Mouse (Mus musculus) lung, embryonic 15.5 days (tissue): ENCODE measurements around the gene Defb19. TPM values are rescaled to one million over a fixed set of nuclear protein-coding genes. Genes with fewer than 3 reads are reported as not detected.

Experiments used
- ATAC-seq: fragments of 200-750 bp; cut with Nextera tagmentation; 2 replicates; pipeline ENCODE4 v1.8.0; 2017; ENCODE audit warnings: moderate number of reproducible peaks, borderline replicate concordance; ENCODE audit not compliant: low FRiP score, low TSS enrichment; ENCODE audit errors: extremely low read depth
- H3K27ac ChIP-seq: fragments of 300-500 bp; sonication (generic); 2 replicates; pipeline ENCODE4 v1.5.1; 2015; ENCODE audit warnings: moderate library complexity, mild to moderate bottlenecking, inconsistent platforms
- H3K27me3 ChIP-seq: fragments of 300-500 bp; sonication (generic); 2 replicates; pipeline ENCODE4 v1.6.1; 2015; ENCODE audit warnings: inconsistent platforms
- H3K36me3 ChIP-seq: fragments of 300-500 bp; sonication (generic); 2 replicates; pipeline ENCODE4 v1.6.1; 2015; ENCODE audit warnings: inconsistent platforms
- H3K4me1 ChIP-seq: fragments of 300-500 bp; sonication (generic); 2 replicates; pipeline ENCODE4 v1.6.1; 2015; ENCODE audit warnings: inconsistent platforms
- H3K4me2 ChIP-seq: fragments of 300-500 bp; sonication (generic); 2 replicates; pipeline ENCODE4 v1.6.1; 2015; ENCODE audit warnings: inconsistent platforms, mild to moderate bottlenecking, moderate library complexity
- H3K4me3 ChIP-seq: fragments of 300-500 bp; sonication (generic); 2 replicates; pipeline ENCODE4 v1.5.1; 2015; ENCODE audit warnings: mild to moderate bottlenecking, inconsistent platforms
- H3K9ac ChIP-seq: fragments of 300-500 bp; sonication (generic); 2 replicates; pipeline ENCODE4 v1.6.1; 2015; ENCODE audit warnings: inconsistent platforms
- H3K9me3 ChIP-seq: fragments of 300-500 bp; sonication (generic); 2 replicates; pipeline ENCODE4 v1.6.1; 2016; ENCODE audit warnings: inconsistent platforms
- WGBS: fragments of 180-500 bp; shearing (Covaris S2); methylation state at CpG from one replicate; pipeline ENCODE4 v1.1.7; 2015; 5-methylcytosine and 5-hydroxymethylcytosine counted together
- polyA plus RNA-seq: library from polyadenylated mRNA; unstranded; fragments of >200 nt; fragmentation: Nextera tagmentation; extraction: Ambion mirVana; gene quantifications from 2 replicates; pipeline ENCODE4 v1.2.1, GENCODE M21; 2015

Defb19 gene
- not detected in 2 replicates for polyA plus RNA-seq

- whole genome bisulfite sequencing: 52% methylated on average over 7 of the region's 7 CpGs
- no peaks in the 10 kb centered on the region for H3K27me3 ChIP-seq
- no peak within 1 kb of the TSS for H3K4me3 ChIP-seq
- no peaks in the 10 kb centered on the region for H3K36me3 ChIP-seq
- no peak within 1 kb of the TSS for H3K27ac ChIP-seq
- ATAC-seq: no peak
- H3K4me2 ChIP-seq: no peak within 1 kb of the TSS
- H3K9ac ChIP-seq: no peak within 1 kb of the TSS
- no peaks in the 10 kb centered on the region for H3K4me1 ChIP-seq
- no peaks in the 10 kb centered on the region for H3K9me3 ChIP-seq
Observed at GRCm38 (mm10) chr2:152580107-152580506, at the start of gene Defb19. TSS of gene Defb19 (minus strand) at chr2:152580312.

DNA sequence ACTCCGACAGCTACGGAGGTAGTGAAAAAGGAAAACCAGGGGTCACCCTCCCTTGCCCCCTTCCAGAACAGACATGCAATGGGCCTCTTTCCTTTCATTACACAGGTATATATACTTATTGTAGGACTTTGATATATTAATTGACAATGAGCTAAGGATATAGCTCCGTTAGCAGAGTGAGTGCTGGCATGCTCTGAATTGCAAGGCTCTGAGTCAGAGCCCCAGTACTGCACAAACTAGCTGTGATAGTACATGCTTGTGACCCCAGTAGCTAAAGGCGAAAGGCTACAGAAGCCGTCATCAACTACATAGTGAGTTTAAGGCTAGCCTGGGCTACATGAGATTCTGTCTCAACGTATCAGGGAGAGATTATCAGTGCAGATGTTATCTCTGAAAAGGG is 49.8 kb upstream of the Defb19 start:
- Histone ChIP-seq H3K36me3 (no peaks in the 10 kb centered on the region), H3K9ac (no peak overlapping the region), H3K9me3 (no peaks in the 10 kb centered on the region), H3K4me2 (no peak overlapping the region), H3K4me1 (peaks cover 25% of the 10 kb centered on the region), H3K27ac (no peak overlapping the region), H3K27me3 (peaks cover 44% of the 10 kb centered on the region), H3K4me3 (no peak overlapping the region)
- ATAC-seq: no peak
- 76% methylated on average over 6 of the region's 6 CpGs for WGBS

DNA sequence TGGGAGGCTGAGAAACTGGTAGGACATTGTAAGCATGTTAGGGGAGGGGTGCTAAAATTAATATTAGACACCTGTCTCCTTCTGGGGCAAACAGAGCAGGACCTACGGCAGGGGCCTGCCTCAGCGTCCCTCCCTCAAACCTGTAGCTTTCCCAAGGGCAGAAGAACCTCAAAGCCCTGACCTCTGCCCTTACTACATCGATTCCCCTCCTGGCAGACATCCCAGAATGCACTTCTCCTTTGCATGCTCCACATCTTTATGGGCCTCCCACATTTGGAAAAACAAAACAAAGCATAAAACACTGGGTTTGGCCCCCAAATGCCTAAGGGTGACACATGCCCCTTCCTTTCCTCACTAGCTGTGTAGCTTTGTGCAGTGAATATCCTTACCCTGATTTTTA is 49.1 kb upstream of the Defb19 start:
- no peak for ATAC-seq
- H3K4me2 ChIP-seq: no peak overlapping the region
- no peaks in the 10 kb centered on the region for H3K36me3 ChIP-seq
- no peaks in the 10 kb centered on the region for H3K9me3 ChIP-seq
- H3K27ac ChIP-seq: no peak overlapping the region
- H3K4me3 ChIP-seq: no peak overlapping the region
- H3K4me1 ChIP-seq: peaks cover 25% of the 10 kb centered on the region
- H3K27me3 ChIP-seq: peaks cover 51% of the 10 kb centered on the region
- 47% methylated on average over 3 of the region's 3 CpGs for WGBS
- no peak overlapping the region for H3K9ac ChIP-seq

DNA sequence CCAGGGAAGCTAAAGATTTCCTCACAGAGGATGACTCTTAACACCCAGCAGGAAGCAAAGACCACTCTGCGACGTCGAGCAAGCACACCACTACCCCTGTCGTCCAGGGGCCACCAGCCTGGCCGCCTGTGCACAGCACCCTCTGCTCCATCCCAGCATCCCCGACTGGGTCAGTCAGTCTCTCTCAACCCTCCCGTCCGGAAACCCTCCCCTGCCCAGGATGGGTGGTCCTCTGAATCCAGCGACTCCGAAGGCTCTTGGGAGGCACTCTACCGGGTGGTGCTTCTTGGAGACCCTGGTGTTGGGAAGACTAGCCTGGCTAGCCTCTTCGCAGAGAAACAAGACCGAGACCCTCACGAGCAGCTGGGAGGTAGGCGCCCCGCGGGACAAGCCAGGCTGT is 48.0 kb upstream of the Defb19 start:
- no peak overlapping the region for H3K9ac ChIP-seq
- 44% methylated on average over 17 of the region's 17 CpGs for whole genome bisulfite sequencing
- no peak overlapping the region for H3K27ac ChIP-seq
- H3K4me3 ChIP-seq: peak overlapping the region; percentile 51
- no peaks in the 10 kb centered on the region for H3K36me3 ChIP-seq
- H3K4me1 ChIP-seq: peaks cover 17% of the 10 kb centered on the region
- H3K4me2 ChIP-seq: peak overlapping the region; percentile 85; the same call in 1 of the 2 replicates
- peaks cover 51% of the 10 kb centered on the region for H3K27me3 ChIP-seq
- ATAC-seq: no peak
- H3K9me3 ChIP-seq: no peaks in the 10 kb centered on the region

DNA sequence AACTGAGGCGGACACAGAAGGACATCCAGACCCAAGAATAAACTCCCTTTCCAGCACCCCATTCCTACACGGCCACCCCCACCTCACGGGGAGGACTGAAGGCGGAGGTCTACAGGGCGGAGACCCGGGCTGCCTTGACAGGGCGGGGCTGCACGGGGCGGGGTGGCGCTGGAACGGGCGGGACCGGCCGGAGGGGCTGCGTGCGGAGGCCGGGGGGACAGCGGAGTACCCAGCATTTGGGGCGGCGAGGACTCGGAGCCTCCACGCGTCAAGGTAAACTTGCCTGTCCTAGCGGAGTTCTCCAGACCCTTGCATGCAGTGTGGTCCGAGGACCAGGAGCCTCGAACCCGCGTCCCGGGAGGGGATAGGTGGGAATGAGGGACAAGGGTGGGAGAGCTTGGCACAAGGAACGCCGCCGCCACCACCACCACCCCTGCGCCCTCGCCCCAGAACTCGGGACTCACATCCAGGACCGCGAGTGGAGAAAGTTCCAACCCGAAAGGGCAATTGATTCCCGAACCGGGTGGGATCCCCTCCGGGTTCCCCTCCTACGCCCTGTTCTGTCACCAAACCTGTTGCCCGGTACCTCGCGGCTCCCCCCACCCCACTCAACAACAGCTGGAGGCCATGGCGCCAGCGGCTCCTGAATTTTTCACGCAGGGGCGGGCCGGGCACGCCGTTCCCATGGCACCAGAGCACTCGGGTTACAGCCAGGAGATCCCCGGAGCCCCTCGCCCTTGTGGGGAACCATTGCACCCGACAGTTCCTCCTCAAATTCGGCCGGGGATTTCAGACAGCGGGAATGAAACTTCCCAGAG is 46.9 kb upstream of the Defb19 start, which contains the start of gene Rem1:
Gene Rem1 (plus strand): TSS at position 178 of the 818 bp plus-strand sequence.
- peak within 1 kb of the TSS; percentile 51 for H3K9ac ChIP-seq
- no peak within 1 kb of the TSS for H3K27ac ChIP-seq
- H3K9me3 ChIP-seq: no peaks in the 10 kb centered on the region
- peaks cover 51% of the 10 kb centered on the region for H3K27me3 ChIP-seq
- ATAC-seq: peak; percentile 60; the same call in 1 of the 2 replicates
- 1% methylated on average over 57 of the region's 59 CpGs for whole genome bisulfite sequencing
- peak within 1 kb of the TSS; percentile 85 for H3K4me2 ChIP-seq
- peak within 1 kb of the TSS; percentile 51 for H3K4me3 ChIP-seq
- H3K4me1 ChIP-seq: peaks cover 16% of the 10 kb centered on the region
- H3K36me3 ChIP-seq: no peaks in the 10 kb centered on the region

DNA sequence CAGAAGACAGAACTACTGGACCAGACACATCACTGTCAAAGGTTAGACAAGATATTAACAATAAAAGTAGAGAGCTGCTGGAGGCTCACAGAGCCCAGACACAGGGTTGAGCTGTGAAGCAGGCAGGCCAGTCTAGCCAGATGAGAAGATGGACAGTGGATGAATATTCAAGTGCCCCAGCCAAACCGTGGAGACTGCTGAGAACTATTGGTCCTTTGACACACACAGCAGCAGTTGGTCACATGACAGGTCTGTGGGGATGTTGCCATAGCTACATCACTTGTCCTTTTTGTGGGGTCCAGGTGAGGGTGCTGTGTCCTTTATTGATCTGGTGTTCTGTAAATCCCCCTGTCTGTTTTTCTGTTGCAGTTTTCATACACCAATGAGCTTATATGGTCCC is 45.1 kb upstream of the Defb19 start:
- Histone ChIP-seq H3K27ac (no peak overlapping the region), H3K36me3 (no peaks in the 10 kb centered on the region), H3K4me1 (peaks cover 16% of the 10 kb centered on the region), H3K4me2 (no peak overlapping the region), H3K4me3 (no peak overlapping the region), H3K27me3 (peaks cover 46% of the 10 kb centered on the region), H3K9ac (no peak overlapping the region), H3K9me3 (no peaks in the 10 kb centered on the region)
- WGBS: 20% methylated on average over 1 of the region's 1 CpGs
- no peak for ATAC-seq

DNA sequence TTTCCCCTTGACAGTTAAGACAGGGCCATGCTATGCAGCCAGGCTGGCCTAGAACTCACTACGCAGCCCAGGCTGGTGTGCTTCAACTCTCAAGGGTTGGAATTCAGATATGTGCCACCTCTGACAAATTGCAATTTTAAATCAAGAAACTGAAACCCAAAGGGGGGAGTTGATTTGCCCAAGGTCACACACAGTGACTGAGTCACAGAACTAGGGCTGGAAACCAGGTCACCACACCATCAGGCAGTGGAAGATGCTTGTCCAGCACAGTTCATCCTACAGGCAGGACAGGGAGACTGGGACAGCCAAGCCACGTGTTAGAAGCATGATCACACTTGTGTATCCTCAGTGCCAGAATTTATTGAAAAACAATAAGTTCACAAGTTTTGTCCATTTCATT is 44.5 kb upstream of the Defb19 start:
- 87% methylated on average over 2 of the region's 2 CpGs for WGBS
- Histone ChIP-seq H3K27me3 (peaks cover 46% of the 10 kb centered on the region), H3K36me3 (no peaks in the 10 kb centered on the region), H3K4me3 (no peak overlapping the region), H3K4me1 (peaks cover 16% of the 10 kb centered on the region), H3K9me3 (no peaks in the 10 kb centered on the region), H3K4me2 (no peak overlapping the region), H3K9ac (no peak overlapping the region), H3K27ac (no peak overlapping the region)
- ATAC-seq: no peak

GRCm38 (mm10) chr2:152622953-152623352 is 42.8 kb upstream of the Defb19 start, which contains the start of gene Defb25:
TSS of gene Defb25 (minus strand) at chr2:152623053.
- Histone ChIP-seq H3K36me3 (no peaks in the 10 kb centered on the region), H3K27me3 (peaks cover 31% of the 10 kb centered on the region), H3K9ac (no peak within 1 kb of the TSS), H3K4me3 (no peak within 1 kb of the TSS), H3K9me3 (no peaks in the 10 kb centered on the region), H3K4me2 (no peak within 1 kb of the TSS), H3K4me1 (peaks cover 16% of the 10 kb centered on the region), H3K27ac (no peak within 1 kb of the TSS)
- ATAC-seq: no peak
- 79% methylated on average over 7 of the region's 7 CpGs for WGBS

GRCm38 (mm10) chr2:152622151-152622550 is 42.0 kb upstream of the Defb19 start:
- Histone ChIP-seq H3K9me3 (no peaks in the 10 kb centered on the region), H3K9ac (no peak overlapping the region), H3K4me1 (peaks cover 10% of the 10 kb centered on the region), H3K4me2 (no peak overlapping the region), H3K27ac (no peak overlapping the region), H3K4me3 (no peak overlapping the region), H3K36me3 (no peaks in the 10 kb centered on the region), H3K27me3 (peaks cover 23% of the 10 kb centered on the region)
- no peak for ATAC-seq
- 81% methylated on average over 13 of the region's 13 CpGs for WGBS

GRCm38 (mm10) chr2:152620367-152621134 is 40.4 kb upstream of the Defb19 start:
- ATAC-seq: no peak
- Histone ChIP-seq H3K36me3 (no peaks in the 10 kb centered on the region), H3K4me2 (no peak overlapping the region), H3K4me3 (no peak overlapping the region), H3K9ac (no peak overlapping the region), H3K27me3 (peaks cover 8% of the 10 kb centered on the region; the same call in 1 of the 2 replicates), H3K4me1 (no peaks in the 10 kb centered on the region), H3K27ac (no peak overlapping the region), H3K9me3 (no peaks in the 10 kb centered on the region)
- WGBS: 61% methylated on average over 9 of the region's 9 CpGs

DNA sequence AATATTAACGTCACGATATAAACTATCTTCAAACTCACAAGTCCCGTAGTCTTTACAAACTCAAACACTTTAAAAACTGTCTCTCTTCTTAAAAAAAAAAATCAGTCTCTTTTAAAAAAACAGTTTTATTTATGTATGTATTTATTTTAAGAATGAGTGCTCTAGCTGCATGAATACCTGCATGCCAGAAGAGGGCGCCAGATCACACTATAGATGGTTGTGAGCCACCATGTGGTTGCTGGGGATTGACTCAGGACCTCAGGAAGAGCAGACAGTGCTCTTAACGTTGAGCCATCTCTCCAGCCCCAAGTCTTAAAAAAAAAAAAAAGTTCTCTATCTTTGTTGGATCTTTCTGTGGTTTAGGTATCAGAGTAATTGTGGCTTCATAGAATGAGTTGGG is 37.3 kb upstream of the Defb19 start:
- Histone ChIP-seq H3K4me3 (no peak overlapping the region), H3K9ac (no peak overlapping the region), H3K4me1 (no peaks in the 10 kb centered on the region), H3K9me3 (no peaks in the 10 kb centered on the region), H3K27ac (no peak overlapping the region), H3K27me3 (no peaks in the 10 kb centered on the region), H3K4me2 (no peak overlapping the region), H3K36me3 (no peaks in the 10 kb centered on the region)
- 55% methylated on average over 5 of the region's 5 CpGs for WGBS
- ATAC-seq: no peak

GRCm38 (mm10) chr2:152616470-152616869 is 36.4 kb upstream of the Defb19 start:
- H3K4me3 ChIP-seq: no peak overlapping the region
- no peak overlapping the region for H3K4me2 ChIP-seq
- no peaks in the 10 kb centered on the region for H3K9me3 ChIP-seq
- H3K9ac ChIP-seq: no peak overlapping the region
- H3K27me3 ChIP-seq: no peaks in the 10 kb centered on the region
- H3K36me3 ChIP-seq: no peaks in the 10 kb centered on the region
- 69% methylated on average over 6 of the region's 6 CpGs for WGBS
- ATAC-seq: no peak
- no peak overlapping the region for H3K27ac ChIP-seq
- H3K4me1 ChIP-seq: no peaks in the 10 kb centered on the region
